Mouse (Mus musculus): ENCODE results near the gene Gdpgp1.

GRCm38 (mm10) chr7:80183969-80184368, 48.7 kb upstream of the Gdpgp1 start:
- TF ChIP-seq TAL1 (conservative IDR thresholded peaks at IDR 0.05; ENCODE audit: low read depth, low read length) = no peak
- TF ChIP-seq CTCF (IDR thresholded peaks at IDR 0.05; ENCODE audit: low read depth, low read length) = no peak
- no peak for TF ChIP-seq GATA1 (IDR thresholded peaks at IDR 0.05; ENCODE audit: borderline replicate concordance, low read length)

Measured in G1E (cell line).